Mouse (Mus musculus) heart, postnatal 25 days (tissue): Measurements from ENCODE around the gene Rpia. TPM values are rescaled to one million over a fixed set of nuclear protein-coding genes. Genes with fewer than 3 reads are reported as not detected.

Source experiments
- DNase-seq: peaks from one replicate; pipeline ENCODE4 v3.0.0; 2022; ENCODE audit warnings: low spot score
- intact Hi-C: fragments of 180-260 bp; cut with DNase I; formaldehyde crosslinking; loops from one replicate; pipeline ENCODE4 v1.15.1; 2025
- total RNA-seq, 2 experiments: library from RNA; stranded (reverse); gene quantifications; 2 replicates each; pipeline ENCODE4 v1.2.3; 2021

Rpia gene
- total RNA-seq, 2 experiments from 2014 or later, result 11.3 to 13.9 TPM

DNA sequence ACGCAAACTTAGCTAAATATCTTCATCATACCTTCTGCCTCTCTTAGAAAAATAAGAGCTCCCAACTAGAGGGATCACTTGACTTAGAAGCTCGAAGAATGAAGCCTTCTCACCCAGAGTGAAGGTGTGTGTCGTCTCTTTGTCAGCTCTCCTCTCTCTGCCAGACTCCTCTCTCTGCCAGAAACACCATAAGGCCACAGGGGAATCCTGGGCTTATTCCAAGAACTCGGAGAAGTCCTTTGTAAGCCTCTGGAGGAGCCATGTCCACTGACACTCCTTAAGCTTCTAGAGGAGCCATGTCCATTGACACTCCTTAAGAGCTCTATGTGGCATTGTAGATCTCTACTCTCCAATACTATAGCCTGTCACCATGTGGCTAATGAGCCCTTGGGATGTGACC lies 31.1 kb downstream of the Rpia start:
- no peak for DNase-seq
- intact Hi-C loops, result no loop called here

DNA sequence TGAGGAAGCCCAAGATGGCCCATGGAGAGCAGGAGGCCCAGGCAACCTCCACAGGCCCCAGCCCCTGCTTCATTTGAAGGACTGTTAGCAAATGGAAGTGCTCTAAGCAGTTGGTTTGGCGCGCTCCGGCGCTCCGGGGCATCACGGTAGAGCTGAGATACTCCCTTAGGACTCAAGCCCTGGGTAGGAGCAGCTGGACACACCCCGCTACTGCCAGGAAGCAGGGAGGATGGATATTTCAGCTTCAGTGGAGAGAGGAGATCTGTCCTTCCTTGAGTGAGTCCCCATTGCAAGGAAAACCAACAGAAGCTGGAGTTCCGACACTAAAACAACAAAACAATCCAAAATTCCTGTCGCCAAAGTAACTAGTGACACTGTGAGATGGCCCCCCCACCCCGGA lies 37.2 kb downstream of the Rpia start:
- no peak for DNase-seq
- intact Hi-C loops, result loop anchor here (5.0 kb wide), 1 partner anchor 43 kb away; no protein-coding TSS in a partner anchor

DNA sequence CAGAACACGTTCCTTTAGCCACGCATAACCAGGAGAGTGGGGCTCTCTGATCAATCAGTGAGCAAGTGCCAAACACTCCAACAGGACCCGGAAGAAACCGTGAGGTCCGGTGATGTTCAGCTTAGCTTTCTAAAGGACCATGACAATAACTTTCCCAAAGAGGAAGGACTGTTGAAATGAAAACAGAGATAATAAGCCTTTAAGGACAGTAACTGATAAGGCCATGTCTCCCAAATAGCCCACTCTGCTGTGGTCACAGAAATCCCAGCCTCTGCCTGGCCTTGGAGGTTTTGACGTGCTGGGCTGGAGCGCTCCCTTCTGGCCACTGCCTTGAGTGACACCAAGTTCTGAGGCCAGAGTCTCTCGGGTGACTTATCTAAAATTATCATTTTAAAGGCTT lies 39.7 kb downstream of the Rpia start:
- no peak for DNase-seq
- intact Hi-C loops, result loop anchor here (5.0 kb wide), 1 partner anchor 40 kb away; no protein-coding TSS in a partner anchor

DNA sequence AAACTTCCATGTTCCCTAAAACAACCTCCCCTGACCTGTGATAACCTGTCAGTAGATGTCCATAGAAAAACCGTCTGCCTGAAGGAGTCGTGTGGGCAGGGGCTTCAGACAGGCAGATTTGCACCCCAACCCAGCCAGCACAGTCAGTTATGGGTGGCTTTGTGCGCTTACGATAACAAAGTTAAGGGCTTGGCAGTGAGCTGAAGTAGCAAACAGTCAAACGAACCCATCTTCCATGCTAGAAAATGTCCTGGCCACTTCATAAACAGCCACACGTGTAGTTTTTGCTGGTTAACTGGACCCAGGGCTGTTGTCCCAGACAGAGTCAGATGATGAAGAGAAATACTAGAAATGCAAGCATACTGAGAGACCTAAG lies 40.1 kb downstream of the Rpia start:
- intact Hi-C loops, result loop anchor here (5.0 kb wide), 1 partner anchor 40 kb away; no protein-coding TSS in a partner anchor
- no peak for DNase-seq

DNA sequence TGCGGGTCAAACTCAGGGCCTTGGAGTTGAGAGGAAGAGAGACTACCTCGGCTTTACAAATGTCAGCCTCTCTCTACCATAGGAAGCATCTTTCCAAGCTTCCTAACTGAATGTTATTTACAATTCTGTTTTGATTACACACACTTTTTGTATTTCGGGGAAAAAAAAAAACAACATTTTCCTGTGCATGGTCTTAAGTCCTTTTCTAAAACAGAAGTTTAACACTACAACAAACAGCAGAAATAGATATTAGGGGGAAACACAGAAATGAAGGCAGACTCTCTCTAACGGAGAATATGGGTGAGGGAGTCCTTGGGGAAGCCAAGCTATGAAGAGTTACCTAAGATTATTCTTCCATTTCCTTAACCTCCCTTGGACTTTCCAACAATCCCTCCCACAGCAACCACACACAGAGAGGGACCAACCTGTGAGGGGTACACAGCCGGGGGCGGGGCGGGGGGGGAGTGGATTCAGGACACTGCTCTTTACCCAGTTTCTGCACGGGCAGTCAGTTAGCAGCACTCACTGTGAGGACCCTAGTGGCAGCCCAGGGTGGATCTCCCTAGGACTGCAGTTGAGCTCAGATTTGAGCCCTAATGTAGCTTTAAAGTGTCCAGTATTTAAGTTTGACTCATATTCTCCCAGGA lies 40.7 kb downstream of the Rpia start:
- intact Hi-C loops, result loop anchor here (5.0 kb wide), 1 partner anchor 39 kb away; no protein-coding TSS in a partner anchor
- no peak for DNase-seq

DNA sequence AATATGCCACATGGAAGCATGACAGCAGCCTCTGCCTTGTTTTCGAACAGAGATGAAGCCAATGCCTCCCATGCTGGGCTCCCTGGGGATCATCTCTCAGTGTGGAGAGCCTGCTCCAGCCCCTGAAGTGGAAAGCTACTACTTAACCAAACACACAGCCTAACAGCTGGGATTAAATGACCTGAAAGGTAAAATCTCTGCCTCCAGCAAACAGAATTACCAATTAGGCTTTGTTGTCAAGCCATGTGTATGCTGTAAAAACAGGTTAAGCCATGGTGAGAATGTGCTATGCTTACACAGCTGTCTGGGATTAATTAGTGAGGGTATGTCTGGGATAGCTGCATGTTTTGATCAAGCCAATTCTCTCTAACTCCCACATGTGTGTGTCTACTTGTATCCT lies 42.3 kb downstream of the Rpia start:
- intact Hi-C loops, result loop anchor here (5.0 to 10.0 kb wide), 2 partner anchors 37 to 235 kb away; no protein-coding TSS in a partner anchor
- no peak for DNase-seq

DNA sequence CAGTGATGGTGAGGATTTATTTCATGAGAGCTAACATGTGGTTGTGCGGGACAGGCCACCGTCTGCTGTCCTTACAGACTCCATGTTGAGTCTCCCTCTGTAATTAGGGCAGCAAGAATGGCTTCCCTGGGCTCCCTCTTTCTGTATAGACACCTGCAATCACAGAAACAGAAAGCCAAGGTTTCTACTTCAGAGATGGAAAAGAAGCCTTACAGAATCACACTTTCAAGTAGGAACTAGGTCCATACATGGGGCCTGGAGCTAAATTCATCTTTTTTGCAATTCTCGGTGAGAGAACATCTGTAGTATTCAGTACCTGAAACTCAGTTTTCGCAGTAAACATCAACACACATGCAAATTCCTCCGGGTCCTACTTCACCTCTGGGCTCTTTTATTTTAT lies 44.3 kb downstream of the Rpia start:
- intact Hi-C loops, result loop anchor here (10.0 kb wide), 1 partner anchor 233 kb away; no protein-coding TSS in a partner anchor
- DNase-seq, result no peak

DNA sequence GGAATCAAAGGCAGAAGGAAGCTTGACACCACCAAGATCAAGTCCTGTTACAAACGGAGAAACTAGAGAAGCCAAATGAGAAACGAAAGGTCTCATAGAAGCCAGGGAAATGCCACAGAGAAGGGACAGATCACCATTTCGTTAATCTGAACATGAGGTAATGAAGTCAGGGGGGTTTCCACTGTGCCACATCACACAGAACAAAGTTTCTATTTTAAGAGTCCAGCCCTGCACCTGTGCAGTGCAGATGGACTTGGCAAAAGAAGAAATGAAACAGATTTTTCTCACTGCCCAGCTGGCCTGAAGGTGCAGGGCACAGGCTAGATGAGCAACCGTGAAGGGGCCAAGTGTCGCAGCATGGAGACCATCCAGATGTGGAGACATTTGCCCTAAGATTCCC lies 48.1 kb downstream of the Rpia start:
- intact Hi-C loops, result loop anchor here (10.0 kb wide), 1 partner anchor 229 kb away; no protein-coding TSS in a partner anchor
- DNase-seq, result no peak

DNA sequence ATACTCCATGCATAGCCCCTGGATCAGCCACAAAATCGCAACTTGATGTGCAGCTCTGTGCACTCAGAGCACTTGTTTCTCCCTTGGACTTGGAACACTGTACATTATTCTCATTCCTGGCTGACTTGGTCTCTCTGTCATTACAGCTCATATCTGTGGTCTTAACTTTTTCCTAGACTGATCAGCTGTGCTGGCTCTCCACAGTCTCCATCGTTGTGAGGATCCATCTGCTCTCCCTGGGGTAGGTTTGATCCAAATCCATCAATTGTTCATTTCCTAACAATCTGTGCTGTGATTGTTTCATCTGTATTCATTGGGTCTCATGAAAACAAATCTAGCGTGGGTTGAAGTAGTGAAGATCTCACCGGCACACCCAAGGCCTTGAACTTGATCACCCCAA lies 49.2 kb downstream of the Rpia start:
- no peak for DNase-seq
- intact Hi-C loops, result loop anchor here (10.0 kb wide), 1 partner anchor 228 kb away; no protein-coding TSS in a partner anchor

DNA sequence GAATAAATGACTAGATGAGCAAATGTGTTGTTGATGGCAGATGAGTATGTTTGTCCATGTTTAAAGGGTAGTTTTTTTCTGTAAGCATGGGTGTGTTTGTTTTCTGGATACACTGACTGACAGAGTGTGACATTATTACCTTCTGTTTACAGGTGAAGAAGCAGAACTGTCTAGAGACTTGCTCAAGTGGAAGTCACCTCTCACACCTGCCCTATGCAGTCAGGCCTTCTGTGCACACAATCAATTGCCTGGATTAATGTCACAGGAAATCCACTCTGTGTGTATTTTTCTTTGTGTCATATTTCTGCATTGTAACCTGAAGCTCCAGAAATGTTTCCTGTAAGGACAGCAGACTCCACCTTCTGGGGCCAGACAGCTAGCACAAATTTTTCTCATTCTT lies 51.5 kb downstream of the Rpia start:
- DNase-seq, result no peak
- intact Hi-C loops, result loop anchor here (10.0 kb wide), 1 partner anchor 226 kb away; no protein-coding TSS in a partner anchor

DNA sequence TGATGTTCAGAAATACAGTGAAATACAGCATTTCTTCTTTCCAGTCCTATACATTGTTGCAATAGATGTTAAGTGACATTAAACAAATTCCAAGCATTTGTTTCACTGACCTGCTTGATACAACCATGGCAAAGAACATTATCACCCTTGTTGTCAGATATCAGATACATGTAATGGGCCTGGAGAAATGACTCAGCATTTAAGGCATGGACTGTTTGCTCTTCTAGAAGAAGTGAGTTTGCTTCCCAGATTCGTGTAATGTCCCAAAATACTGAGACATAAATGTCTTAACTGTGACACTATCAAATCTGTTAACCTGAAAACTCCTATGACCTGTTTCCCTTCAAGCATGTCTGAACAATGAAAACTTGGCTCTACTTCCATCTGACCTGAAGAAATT lies 52.6 kb downstream of the Rpia start:
- intact Hi-C loops, result no loop called here
- DNase-seq, result no peak

DNA sequence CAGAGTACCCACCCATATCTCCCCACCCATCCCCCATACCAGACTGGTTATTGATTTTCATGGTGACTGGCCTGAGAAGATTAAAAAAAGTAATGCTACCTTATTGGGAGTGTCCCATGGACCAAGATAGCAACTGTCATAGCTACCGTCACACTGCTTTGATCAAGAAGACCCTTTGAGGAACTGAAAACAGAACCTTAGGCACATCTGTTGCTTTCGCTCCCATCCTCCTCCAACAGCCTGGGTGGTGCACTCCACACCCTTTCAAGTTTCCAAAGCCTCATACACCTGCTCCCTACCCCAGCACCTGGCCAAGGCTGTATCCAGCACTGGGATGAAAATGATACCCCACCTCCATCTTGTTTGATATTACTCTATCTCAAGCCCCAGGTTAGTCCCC lies 56.5 kb downstream of the Rpia start:
- DNase-seq, result no peak
- intact Hi-C loops, result no loop called here

DNA sequence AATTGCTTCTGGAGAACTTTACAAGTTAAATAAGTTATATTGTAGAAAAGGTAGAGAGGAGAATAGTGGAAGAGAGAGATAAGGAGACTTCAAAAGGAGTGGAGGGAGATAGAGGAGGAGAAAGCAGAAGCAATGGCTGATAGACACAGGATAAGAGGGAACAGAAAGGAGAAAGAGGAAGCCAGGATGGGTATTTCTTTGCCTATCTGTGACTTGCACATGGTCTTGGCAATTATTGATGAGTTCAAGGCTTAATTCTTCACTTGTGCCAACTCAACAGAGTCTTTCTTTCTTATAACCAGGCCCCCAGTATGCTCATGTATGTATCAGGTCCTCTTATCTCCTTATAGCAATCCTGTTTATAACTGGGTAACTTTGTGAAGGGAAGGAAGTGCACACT lies 61.2 kb downstream of the Rpia start:
- DNase-seq, result no peak
- intact Hi-C loops, result no loop called here

DNA sequence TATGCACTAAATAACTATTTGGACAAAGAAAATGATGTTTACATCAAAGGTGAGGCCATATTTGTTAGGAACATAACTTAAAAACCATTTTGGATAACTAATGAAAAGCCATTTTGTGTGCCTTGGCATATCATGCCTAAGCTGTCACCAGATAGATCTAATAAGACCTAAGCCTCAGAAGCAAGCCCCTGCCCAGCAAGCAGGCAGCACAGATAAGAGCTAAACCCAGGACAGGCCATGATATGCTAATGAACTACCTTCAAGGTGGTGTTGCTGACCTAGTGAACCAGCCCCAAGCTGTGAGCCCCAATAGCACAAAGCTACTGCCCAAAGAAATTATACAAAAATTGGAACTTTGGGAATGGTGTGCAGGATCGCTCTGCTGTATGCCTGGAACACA lies 62.9 kb downstream of the Rpia start:
- intact Hi-C loops, result no loop called here

DNA sequence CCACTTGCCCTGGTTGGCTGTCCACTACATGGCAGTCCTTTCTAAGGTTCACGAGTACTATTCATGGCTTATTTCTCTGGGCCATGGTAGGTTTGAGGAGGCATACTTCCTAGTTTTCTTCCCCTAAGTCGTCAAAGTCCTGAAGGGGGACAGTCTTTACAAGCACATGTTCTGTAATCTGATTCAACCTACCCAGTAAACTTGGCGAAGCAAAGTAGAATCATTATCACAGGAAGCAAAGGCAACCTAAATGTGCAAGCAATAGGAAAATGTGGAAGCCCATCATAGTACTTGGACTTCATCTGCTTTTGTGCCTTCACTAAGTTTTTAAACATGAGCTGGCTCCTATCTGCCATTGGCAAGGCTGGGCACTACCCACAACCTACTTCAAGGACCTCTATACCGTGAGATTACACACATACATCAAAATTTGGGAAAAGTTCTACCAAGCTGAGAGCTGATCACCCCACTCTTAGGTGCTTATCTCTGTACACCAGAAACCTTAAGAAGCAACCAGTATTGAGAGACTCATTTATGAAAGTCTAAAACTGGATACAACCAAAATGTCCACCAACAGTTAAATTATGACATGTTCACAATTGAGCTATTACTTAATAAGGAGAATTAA lies 64.8 kb downstream of the Rpia start:
- intact Hi-C loops, result no loop called here

More for the DNA sequence above, 62.9 kb downstream of the Rpia start:
- no peak for DNase-seq

DNA sequence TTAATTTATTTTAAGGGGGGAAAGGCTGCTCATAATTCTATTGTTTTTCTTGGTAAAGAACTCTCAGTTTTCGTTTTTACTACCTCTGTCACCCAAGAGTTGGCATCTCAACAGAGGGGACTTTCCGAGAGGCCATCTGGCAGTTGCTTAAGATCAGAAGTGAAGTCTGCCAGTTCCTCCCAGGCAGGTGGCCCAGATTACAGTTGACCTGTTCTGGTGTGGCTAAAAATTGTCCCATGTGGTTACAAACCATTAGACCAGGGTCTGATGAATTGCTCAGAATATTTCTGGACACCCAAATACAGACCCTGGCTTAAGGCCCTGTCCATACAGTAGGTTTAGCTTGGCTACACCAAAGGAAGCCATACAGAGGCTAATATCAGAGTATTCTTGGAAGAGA lies 66.4 kb downstream of the Rpia start:
- DNase-seq, result no peak
- intact Hi-C loops, result no loop called here

More for the DNA sequence above, 64.8 kb downstream of the Rpia start:
- no peak for DNase-seq

DNA sequence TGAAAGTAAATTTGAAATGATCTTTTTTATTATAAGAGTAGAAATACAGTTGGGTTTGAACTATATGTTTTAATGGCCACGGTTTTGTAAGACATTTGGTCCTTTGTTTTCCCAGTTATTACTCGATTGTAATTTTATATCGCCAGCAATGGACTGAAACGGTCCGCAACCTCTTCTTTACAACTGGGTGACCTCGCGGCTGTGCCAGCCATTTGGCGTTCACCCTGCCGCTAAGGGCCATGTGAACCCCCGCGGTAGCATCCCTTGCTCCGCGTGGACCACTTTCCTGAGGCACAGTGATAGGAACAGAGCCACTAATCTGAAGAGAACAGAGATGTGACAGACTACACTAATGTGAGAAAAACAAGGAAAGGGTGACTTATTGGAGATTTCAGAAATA lies 67.3 kb downstream of the Rpia start:
- no peak for DNase-seq
- intact Hi-C loops, result no loop called here

DNA sequence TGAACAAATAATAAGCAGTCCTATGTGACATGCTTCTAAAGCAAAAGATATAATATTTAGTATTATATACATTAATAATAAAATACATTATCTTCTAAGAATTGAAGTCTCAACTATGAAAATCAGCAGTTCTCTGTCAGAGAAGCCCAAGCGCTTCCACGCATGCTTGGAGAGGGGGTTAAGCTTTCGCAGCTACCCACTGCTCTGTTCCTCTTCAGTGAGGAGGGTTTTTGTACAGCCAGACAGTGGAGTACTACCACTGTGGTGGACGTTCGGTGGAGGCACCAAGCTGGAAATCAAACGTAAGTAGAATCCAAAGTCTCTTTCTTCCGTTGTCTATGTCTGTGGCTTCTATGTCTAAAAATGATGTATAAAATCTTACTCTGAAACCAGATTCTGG lies 69.7 kb downstream of the Rpia start:
- DNase-seq, result no peak
- intact Hi-C loops, result no loop called here

DNA sequence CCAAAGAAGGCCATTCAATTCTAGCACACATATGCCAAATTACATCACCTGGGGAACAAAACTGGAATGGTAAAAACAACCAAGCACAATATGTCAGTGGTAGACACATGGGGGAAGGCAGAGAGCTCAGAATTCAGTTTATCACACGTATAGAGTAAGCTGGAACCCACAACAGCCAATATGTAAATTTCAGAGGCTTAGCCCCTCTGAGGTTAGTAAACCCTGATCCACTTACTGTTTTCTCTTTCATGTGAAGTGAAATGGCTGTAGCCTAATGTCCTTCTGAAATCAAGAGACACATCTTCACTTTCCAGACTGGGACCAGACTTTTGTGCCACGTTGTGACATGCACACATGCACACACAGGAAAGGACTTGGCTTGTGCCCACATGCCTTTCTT lies 73.3 kb downstream of the Rpia start:
- intact Hi-C loops, result no loop called here
- DNase-seq, result no peak

DNA sequence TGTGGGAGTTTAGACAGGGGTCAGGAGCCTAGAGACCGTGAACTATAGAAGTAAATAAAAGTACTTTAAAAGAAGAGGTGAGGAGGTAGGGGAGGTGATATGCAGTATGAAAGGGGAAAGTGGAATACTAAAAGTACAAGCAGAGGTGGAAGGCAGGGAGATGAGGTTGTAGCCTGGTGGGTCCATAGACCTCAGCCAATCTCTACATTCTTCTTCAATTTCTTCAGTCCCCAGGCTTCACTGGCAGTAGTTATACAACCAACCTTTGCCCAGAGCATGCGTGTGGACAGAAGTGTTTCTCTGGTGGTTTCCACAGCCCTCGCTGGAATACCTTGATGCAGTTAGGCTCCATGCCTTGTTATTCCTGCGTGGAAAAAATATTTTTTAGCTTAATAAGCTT lies 73.9 kb downstream of the Rpia start:
- intact Hi-C loops, result no loop called here
- no peak for DNase-seq

DNA sequence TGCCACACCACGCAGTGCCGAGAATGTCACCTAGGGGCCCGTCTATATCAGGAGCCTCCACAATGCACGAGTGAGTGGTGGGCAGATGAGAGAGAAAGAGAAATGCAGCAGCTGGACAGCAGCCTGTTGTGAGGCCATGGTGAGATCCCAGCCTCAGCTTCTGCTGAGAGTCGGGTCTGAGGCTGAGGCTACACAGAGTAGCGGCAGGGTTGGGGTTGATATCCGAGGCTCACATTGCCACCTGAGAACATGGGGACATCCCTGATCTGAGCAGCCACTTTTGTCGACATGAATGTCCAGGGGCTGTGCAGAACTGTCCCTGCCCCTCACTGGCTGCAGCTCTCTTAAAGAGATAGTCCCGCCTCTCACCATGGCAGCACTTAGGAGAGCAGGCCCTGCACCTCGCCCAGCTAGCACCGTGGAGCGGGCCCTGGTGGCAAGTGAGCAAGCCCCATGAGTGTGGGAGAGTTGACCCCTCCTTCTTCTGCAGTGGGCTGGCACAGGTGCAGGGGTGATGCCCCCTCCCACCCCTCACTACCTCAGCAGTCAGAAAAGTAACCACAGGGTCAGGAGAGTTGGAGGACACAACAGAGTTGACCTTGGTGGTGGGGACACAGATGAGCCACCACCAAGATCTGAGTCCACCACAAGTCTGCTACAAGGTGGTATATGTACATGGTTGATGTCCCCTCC lies 75.2 kb downstream of the Rpia start:
- intact Hi-C loops, result no loop called here
- DNase-seq, result no peak
